Mouse (Mus musculus): ENCODE results near the gene E2f7.
A peak's percentile ranks its signal among the peaks of the same experiment; 100 is the strongest.

Gene E2f7

DNA sequence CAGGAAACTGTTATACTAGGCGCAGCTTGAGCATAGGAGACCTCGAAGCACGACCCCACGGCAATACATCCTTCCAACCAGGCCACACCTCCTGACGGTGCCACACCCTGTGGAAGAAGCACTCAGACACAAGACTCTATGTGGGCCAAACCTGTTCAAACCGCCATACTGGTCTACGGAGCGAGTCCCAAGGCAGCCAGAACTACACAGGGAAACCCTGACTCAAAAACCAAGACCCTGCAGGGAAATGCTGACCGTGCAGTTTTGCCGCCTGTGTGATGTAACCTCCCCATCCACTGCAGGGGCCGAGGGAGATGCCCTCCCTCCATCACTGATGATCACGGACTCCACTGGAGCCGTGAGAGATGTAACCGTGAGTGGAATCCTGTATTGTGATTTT, 36.5 kb downstream of the E2f7 start:
- no peak for DNase-seq

DNA sequence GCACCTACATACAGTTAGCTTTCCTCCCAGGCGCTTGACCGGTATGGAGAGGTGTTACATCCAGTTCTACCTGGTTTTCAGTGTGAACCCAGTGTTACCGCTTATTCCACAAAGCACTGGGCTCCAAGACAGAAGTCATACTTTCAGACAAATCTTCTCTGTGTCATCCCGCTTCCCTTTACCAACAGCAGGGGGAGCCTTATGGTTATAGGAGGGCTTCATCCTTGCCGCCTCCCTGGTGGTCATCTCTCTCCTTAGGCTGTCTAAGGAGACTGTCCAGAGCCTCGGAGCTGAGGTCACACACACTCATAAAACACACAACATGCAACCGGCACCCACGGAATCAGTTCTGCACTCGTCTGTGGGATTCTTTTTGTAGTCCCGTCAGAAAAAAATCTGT, 37.4 kb downstream of the E2f7 start:
- DNase-seq, result no peak

DNA sequence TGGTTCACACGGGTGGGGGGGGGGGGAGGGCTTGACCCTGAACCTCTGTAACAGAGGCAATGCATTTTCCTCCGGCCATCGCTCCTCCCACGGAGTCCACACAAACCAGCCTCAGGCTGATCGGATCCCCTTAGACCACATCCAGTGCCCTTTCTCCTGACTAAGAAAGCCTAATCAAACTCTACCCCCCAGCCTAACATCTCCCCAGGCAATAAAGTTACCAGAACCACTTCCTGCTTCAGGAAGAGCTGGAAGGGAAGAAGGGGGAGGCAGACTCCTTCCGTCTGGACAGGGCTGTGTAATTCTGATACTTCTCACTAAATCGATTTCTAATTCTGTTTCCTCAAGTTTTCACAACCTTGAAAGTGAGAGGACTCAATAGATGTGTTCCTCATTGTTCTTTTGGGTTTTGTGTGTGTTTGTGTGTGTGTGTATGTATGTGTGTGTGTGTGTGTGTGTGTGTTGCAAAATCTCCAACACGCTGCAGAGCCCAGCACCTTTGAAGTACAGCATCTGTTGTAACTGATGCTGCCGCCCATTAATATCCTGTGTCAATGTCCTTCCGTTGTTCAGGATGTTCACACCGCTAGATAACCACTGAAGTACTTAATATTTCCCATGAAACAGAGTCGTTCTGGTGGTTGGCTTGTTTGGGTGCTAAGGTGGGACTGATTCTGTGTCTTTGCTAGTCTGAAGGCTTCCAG, 43.0 kb downstream of the E2f7 start:
- DNase-seq, result no peak

DNA sequence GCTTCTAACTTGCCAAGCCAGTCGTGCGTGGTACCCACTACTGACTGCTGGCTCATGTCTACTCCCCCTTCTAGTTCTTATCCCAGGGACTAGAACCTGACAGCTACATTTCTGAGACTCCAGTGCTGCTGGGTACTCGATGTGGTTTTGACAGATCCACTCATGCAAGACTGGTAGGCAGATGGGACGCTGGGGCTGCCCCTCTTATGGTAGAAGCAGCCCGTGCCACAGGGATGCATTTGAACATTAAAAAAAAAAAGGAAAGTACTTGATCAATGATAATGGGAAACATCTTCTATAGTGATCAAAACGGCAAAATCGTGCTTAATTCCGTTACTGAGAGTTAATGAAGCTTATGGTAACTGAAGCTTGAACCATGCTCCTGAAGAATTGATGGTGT, 44.4 kb downstream of the E2f7 start:
- DNase-seq, result no peak

DNA sequence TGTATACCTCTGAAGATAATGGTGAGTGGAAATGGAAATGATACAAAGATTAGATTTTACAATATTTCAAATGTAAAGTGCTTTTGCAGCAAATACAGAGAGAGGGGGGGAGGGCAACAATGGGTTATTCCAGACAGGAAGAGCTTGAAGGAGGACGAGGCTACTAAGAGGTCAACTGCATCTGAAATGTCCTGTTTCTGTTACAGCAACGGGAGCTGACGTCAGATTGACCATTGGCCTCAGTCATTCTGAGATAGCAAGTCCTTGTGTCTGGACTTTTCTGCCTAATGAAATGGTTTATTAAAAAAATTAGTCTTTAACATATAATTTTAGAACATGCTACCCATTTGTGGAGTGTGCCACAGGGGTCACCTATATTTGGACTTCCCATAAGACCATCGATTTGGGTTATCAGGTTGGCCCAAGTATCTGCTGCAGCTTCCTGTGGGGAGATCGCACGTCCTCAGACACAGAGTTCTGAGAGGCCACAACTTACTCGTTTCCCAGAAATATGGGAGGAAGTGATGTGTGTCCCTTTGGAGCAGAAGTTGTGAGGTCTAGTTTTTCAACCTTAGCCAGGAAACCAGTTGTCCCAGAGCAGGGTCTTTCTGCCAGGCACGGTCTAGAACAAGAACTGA, 48.0 kb downstream of the E2f7 start:
- no peak for DNase-seq

DNA sequence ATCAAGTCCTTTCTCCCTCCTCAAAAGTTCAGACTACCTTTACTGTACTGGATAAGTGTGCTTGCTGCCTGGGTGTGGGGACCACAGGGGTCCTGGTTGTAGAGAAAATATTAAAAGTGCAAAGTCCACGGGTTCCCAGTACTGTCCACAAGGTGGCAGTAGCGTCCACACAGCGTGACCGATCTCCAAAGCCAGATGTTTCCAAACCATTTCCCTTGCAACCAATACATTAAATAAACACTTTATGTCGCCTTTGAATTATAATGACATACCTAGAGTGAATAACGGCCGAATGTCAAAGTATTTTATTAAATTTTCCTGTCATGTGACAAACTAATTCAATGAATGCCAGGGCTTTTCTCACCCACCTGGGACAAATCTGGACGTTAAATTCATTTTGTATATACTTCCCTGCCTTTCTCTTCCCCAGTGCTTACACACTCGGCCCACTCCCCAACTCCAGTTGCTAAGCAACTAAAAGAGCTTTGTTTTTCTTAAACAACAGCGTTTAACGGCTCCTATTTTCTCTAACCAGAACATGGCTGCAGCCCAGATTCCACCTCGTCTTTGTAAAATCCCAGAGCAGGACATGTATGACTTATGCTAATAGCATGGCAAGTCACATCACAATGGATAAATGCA, 49.4 kb downstream of the E2f7 start:
- DNase-seq, result no peak

DNA sequence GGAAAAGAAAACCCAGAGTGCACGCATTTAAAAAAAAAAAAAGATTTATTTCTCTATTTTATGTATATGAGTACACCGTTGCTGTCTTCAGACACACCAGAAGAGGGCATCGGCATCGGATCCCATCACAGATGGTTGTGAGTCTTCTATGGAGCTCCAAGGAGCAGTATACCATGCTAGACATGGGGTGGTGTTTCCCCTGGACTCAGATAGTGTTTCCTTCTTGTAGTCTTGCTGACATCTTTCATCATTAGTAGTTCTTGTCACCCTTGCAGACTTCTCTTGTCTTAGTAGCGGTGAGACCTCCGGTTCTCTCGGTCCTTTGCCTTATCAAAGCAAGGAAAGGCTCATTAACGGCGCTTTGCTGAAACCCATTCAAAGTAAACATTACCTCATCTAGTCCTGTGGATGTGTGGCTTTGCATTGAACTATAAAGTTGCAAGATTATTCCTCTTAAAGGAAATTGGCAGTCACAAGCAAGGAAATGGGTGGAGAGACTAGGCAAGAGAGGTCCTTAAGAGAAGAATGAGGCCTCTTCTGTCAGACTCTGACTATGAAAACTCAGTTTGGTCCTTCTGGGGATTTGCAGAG, 50.1 kb downstream of the E2f7 start:
- no peak for DNase-seq

DNA sequence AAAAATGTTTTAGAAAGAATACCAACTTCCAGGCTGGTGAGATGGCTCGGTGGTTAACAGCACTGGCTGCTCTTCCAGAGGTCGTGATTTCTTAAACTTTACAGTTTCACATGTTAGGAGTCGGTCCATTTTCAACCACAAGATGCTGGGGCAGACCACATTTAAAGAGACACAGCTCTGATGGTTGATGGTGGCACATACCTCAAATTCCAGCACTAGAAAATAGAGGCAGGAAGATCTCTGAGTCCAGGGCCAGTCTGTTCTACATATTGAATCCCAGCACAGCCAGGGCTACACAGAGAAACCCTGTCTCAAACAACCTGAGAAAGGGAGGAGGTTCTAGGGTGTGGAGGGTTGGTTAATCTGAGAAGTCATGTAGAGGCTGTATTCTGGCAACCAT, 56.1 kb downstream of the E2f7 start:
- DNase-seq, result no peak

DNA sequence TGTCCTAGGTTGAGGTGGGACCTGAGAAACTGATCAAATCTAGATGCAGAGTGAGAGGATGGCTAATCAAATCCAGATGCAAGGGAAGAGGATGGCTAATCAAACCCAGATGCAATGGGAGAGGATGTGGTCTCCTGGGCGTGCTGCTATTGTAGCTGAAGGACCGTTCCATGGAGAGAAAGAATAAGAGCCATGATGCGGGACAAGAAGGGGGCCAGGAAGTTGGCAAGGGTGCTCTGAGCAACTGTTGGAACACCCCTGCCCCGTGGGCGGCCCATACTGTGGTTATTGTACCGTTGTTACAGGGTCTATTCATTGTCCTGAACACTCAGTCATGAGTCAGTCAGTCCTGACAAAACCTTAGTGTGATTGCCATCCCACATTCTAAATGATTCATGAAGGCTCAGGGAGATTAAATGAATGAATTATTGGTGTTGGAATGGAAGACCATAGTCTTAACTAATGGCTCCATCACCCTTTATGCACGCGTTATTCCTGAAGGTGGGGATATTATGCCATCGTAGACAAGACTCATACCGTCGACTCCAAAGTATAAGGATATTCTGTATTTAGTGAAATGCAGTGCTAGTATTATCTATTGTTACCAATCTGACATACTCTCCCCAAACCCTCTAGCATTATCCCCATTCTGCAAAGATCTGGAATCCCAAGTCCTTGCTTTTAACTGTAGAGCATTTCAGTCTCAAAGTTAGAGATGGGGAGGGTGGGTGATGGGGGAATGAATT, 59.2 kb downstream of the E2f7 start:
- DNase-seq, result no peak

DNA sequence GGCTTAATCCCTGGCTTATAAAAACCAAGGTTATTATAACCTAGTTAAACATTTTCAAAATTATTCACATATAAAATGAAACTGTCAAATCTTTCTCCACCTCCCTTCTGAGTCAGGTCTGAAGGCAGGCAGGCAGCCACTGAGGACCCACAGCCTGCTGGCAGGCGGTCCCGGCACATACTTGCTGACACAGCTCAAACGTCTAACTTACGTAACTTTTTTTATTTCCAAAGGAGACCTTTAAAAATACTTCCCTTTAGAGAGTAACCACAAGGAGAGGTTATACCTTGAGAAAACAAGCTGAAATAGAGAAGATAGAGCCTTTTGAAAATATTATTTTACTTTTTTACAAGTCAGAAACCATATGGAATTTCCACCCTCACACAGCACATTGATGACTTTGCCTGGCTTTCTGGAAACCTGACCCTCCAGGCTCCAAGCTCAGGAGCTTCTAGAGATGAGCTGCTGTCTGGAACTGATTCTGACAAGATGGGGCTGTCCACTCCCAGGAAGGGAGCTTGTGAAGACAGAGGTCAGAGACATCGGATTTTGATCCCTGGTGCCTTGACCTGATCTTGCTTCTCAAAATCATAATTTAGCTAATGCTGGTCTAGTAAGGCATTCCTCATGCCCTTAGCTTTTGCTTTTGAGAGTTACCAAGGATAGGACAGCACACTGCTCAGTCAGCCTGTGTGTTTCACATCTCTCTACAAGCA, 59.9 kb downstream of the E2f7 start:
- DNase-seq, result peak; percentile 56

DNA sequence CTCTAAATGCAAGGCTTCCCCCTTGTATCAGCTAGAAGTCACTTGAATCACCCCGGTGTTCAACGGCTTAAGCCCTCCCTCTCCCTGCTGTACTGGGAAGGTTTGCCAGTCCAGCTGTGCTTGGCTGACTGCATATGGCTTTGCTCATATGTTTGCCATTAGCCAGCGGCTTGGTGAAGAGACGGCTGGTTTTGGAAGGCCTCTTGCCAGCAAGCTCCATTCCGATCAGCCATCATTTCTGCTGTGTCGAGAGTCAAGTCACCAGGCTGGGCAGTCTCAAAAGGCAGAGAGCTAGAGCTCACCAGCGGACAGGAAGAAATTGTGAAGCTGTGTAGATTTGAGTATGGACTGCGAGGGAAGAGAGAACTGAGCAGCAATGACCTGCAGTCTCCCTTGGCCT, 61.2 kb downstream of the E2f7 start:
- no peak for DNase-seq

DNA sequence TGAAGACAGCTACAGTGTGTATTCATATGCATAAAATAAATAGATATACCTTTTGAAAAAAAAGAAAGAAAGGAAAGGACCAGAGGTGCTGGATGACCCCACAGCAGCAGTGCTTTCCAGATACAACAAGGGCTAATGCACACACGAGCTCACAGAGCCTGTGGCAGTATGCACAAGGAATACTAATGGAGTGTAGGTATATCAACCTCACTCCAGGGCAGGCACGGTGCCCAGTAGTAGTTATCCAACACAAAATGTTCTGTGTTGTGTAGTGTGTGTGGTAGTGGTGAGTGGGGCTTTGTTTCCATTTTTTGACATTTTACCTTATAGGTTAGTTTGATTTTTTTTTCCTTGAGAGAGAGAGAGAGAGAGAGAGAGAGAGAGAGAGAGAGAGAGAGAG, 65.3 kb downstream of the E2f7 start:
- no peak for DNase-seq

DNA sequence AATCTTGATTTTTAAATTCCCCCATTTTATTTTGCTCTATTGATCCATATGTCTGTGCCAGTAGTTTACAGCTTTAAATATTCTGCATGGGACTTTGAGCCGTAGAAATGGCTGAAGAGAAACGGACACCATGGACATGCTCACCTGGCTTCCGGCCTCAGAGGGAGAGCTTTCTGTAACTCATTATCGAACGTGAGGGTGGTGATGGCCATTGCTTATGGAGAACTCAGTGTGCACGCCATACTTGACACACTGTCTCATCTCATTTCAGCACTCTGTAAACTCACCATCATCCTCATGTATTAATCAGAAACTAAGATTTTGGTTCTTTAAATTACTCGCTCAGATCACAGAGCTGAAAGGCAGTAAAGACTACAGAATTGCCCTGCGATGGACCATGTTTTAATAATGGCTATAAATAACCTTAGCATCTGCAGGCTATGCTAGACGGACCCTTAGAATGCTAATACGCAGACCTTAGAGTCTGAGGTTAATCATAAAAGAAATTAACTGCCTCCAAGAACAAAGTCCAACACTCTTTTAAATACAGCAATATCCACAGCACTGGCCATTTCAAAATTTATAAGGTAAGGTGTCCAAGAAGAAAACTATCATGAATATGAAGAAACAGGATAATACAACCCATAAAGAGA, 66.1 kb downstream of the E2f7 start:
- no peak for DNase-seq

DNA sequence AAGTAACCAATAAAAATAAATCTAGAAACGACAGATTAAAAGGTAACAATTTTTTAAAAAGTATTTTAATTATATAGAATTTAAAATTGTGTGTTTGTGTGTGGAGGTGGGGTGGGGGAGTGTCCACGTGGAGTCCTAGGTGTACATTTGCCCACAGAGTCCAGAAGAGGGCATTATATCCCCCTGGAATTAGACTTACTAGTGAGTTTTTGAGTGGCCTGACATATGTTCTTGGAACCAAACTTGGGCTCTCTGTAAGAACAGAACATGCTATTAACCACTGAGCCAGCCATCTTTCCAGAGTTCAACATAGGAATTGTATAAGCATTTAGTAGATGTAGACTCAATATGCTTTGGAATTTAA, 66.6 kb downstream of the E2f7 start:
- DNase-seq, result no peak

DNA sequence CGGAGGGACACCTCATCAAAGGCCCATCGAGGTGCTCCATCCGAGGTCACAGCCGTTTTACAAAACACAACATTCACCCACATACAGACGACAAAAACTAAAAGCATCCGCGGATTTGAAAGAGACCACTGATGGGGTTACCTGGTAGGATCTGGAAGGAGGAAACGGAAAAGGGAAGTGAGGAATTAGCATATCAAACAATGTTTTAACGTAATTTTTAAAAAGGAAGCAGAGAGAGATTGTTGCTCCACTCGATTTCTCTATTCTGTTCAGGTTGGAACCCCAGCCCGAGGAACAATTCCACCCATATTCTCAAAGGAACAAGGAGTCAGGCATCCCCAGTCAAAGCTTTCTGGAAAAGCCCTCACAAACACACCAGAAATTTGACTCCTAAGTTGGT, 75.9 kb downstream of the E2f7 start:
- DNase-seq, result no peak

DNA sequence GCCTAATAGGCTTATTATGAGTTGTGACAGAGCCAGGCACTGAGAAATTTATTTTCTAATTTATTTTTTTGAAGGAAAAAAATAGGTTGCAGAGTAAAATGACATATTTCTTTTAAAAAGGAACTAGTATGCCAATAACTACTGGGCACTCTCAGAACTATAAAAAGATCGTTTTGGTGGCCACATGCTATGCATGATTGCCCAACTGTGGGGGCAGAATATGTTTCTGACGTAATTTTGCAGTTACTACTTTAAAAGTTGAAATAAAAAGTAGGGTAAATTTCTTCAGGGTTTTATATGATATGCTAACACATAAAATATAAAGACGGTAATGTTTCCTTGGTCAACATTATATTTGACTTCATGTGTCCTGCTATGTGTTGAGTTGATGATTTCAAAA, 76.5 kb downstream of the E2f7 start:
- no peak for DNase-seq

DNA sequence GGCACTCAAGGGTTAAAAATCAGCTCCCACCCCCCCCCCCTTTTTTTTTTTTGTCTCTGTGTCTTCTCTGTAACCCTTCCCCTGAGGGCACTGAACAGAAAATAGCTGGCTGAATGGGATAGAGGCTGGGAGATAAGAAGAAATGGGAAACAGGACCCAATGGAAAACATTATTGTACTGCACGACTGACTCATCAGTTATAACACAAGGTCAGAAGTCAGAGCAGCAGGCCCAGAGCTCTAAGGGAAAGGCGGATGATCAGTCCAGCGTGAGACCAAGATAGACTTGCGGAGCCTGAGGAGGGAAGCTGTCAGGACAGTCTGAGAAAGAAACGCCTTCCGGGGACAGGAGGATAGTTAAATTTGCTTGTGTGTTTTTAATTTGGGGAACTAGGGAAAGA, 87.1 kb downstream of the E2f7 start:
- DNase-seq, result no peak

DNA sequence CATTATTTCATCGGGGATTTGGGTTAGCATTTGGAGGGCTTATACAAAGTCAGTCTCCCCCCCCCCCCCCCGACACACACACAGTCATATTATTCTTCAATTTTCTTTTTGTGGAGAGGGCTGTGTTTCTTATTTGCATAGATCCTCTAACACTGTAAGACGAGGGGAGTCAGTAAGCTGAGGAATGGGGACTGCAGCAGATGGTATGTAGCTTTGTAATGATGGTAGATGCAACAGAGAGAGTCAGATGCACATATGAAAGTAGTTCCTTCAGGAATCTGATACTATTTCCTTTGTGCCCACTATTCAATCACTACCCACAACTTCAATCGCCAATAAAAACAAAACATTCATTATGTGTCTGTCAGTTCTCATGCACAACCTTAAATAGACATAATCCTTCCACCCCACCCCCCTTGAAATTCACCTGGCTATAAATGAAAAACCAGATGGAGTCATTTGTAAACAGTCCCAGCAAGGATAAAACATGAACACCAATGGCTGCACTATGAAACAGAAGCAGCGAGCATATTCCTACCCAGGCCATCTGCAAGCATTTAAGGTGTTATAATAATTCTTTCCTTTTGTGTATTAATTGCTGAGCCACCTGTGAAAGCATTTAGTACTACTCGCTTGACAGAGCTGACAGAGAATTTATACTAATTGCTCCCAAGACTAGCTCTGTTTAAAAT, 90.0 kb downstream of the E2f7 start:
- DNase-seq, result no peak
